Mouse (Mus musculus): ENCODE results near the gene Pam16. TPM values are rescaled to one million over a fixed set of nuclear protein-coding genes. Genes with fewer than 3 reads are reported as not detected.
A peak's percentile ranks its signal among the peaks of the same experiment; 100 is the strongest.
"Not testable (repeated sequence)": the region's sequence is repeated elsewhere in the genome, so short reads cannot be mapped to it uniquely, and the experiment has no call there.

Pam16 gene
- polyA plus RNA-seq, 1 experiment from 2014 or later, result 131 TPM

GRCm38 (mm10) chr16:4593971-4594813 lies 30.6 kb downstream of the Pam16 start, which contains the start of gene Glis2:
TSS of gene Glis2 (plus strand) at chr16:4594713.
- peaks cover 8% of the 10 kb centered on the region for H3K36me3 ChIP-seq
- H3K27ac ChIP-seq, result peak within 1 kb of the TSS; percentile 99
- under 1% methylated on average over 59 of the region's 74 CpGs for WGBS
- H3K4me1 ChIP-seq (replicated peaks), result peaks cover 66% of the 10 kb centered on the region
- peak; percentile 90 for DNase-seq (ENCODE audit: low spot score)
- no peaks in the 10 kb centered on the region for H3K27me3 ChIP-seq (ENCODE audit: insufficient read depth, poor library complexity, severe bottlenecking)
- peaks cover 2% of the 10 kb centered on the region; the same call in 1 of the 2 replicates for H3K9me3 ChIP-seq
- peak within 1 kb of the TSS; percentile 90 for H3K4me3 ChIP-seq

- no peaks in the 10 kb centered on the region for H3K27me3 ChIP-seq (ENCODE audit: insufficient read depth, poor library complexity, severe bottlenecking)
- peaks cover 8% of the 10 kb centered on the region for H3K36me3 ChIP-seq
- peak overlapping the region; percentile 90 for H3K4me3 ChIP-seq
- peak overlapping the region; percentile 99 for H3K27ac ChIP-seq
- H3K4me1 ChIP-seq (replicated peaks), result peaks cover 56% of the 10 kb centered on the region
- DNase-seq (ENCODE audit: low spot score), result peak; percentile 65
- peaks cover 2% of the 10 kb centered on the region; the same call in 1 of the 2 replicates for H3K9me3 ChIP-seq
- 17% methylated on average over 32 of the region's 32 CpGs for WGBS
Observed at GRCm38 (mm10) chr16:4592909-4593875, 31.6 kb downstream of the Pam16 start.

- Histone ChIP-seq H3K4me1 (replicated peaks) (peaks cover 52% of the 10 kb centered on the region), H3K27me3 (ENCODE audit: insufficient read depth, poor library complexity, severe bottlenecking) (no peaks in the 10 kb centered on the region), H3K9me3 (peaks cover 2% of the 10 kb centered on the region; the same call in 1 of the 2 replicates), H3K4me3 (no peak overlapping the region), H3K27ac (no peak overlapping the region), H3K36me3 (peaks cover 8% of the 10 kb centered on the region)
- WGBS, result 96% methylated on average over 9 of the region's 9 CpGs
- no peak for DNase-seq (ENCODE audit: low spot score)
Observed at GRCm38 (mm10) chr16:4590236-4590635, 34.6 kb downstream of the Pam16 start.

GRCm38 (mm10) chr16:4587516-4588210 lies 37.1 kb downstream of the Pam16 start:
- H3K4me3 ChIP-seq, result no peak overlapping the region
- H3K27ac ChIP-seq, result peak overlapping the region; percentile 91
- DNase-seq (ENCODE audit: low spot score), result no peak
- H3K27me3 ChIP-seq (ENCODE audit: insufficient read depth, poor library complexity, severe bottlenecking), result no peaks in the 10 kb centered on the region
- peaks cover 30% of the 10 kb centered on the region for H3K4me1 ChIP-seq (replicated peaks)
- 62% methylated on average over 5 of the region's 5 CpGs for WGBS
- peaks cover 8% of the 10 kb centered on the region for H3K36me3 ChIP-seq
- H3K9me3 ChIP-seq, result peaks cover 2% of the 10 kb centered on the region; the same call in 1 of the 2 replicates

GRCm38 (mm10) chr16:4586531-4587123 lies 38.2 kb downstream of the Pam16 start:
- peaks cover 26% of the 10 kb centered on the region for H3K4me1 ChIP-seq (replicated peaks)

GRCm38 (mm10) chr16:4585642-4586530 lies 38.9 kb downstream of the Pam16 start:
- H3K9me3 ChIP-seq, result peaks cover 2% of the 10 kb centered on the region; the same call in 1 of the 2 replicates
- H3K4me3 ChIP-seq, result peak overlapping the region; percentile 54
- 10% methylated on average over 14 of the region's 14 CpGs for WGBS
- no peaks in the 10 kb centered on the region for H3K27me3 ChIP-seq (ENCODE audit: insufficient read depth, poor library complexity, severe bottlenecking)
- H3K27ac ChIP-seq, result peak overlapping the region; percentile 91
- no peak for DNase-seq (ENCODE audit: low spot score)
- H3K4me1 ChIP-seq (replicated peaks), result peaks cover 26% of the 10 kb centered on the region
- peaks cover 6% of the 10 kb centered on the region for H3K36me3 ChIP-seq

More at GRCm38 (mm10) chr16:4586531-4587123, 38.2 kb downstream of the Pam16 start:
- no peaks in the 10 kb centered on the region for H3K27me3 ChIP-seq (ENCODE audit: insufficient read depth, poor library complexity, severe bottlenecking)
- DNase-seq (ENCODE audit: low spot score), result peak; percentile 98
- peak overlapping the region; percentile 54 for H3K4me3 ChIP-seq
- H3K36me3 ChIP-seq, result peaks cover 8% of the 10 kb centered on the region
- peaks cover 2% of the 10 kb centered on the region; the same call in 1 of the 2 replicates for H3K9me3 ChIP-seq
- under 1% methylated on average over 43 of the region's 43 CpGs for WGBS
- H3K27ac ChIP-seq, result peak overlapping the region; percentile 91

- Histone ChIP-seq H3K4me1 (replicated peaks) (peaks cover 26% of the 10 kb centered on the region), H3K9me3 (no peaks in the 10 kb centered on the region), H3K4me3 (no peak overlapping the region), H3K27ac (no peak overlapping the region), H3K27me3 (ENCODE audit: insufficient read depth, poor library complexity, severe bottlenecking) (no peaks in the 10 kb centered on the region), H3K36me3 (no peaks in the 10 kb centered on the region)
- WGBS, result 76% methylated on average over 5 of the region's 5 CpGs
- DNase-seq (ENCODE audit: low spot score), result no peak
Observed at GRCm38 (mm10) chr16:4584438-4584837, 40.4 kb downstream of the Pam16 start.

- WGBS, result 87% methylated on average over 3 of the region's 3 CpGs
- DNase-seq (ENCODE audit: low spot score), result no peak
- no peaks in the 10 kb centered on the region for H3K9me3 ChIP-seq
- no peaks in the 10 kb centered on the region for H3K27me3 ChIP-seq (ENCODE audit: insufficient read depth, poor library complexity, severe bottlenecking)
- H3K4me3 ChIP-seq, result no peak overlapping the region
- no peaks in the 10 kb centered on the region for H3K36me3 ChIP-seq
- 0 out of 2 replicates have a peak overlapping the region, but pooled peaks have one; percentile 24 for H3K27ac ChIP-seq
- peaks cover 26% of the 10 kb centered on the region for H3K4me1 ChIP-seq (replicated peaks)
Observed at GRCm38 (mm10) chr16:4583807-4584206, 41.0 kb downstream of the Pam16 start.

GRCm38 (mm10) chr16:4581179-4581578 lies 43.6 kb downstream of the Pam16 start:
- 97% methylated on average over 4 of the region's 4 CpGs for WGBS
- H3K9me3 ChIP-seq; H3K27ac ChIP-seq; DNase-seq (ENCODE audit: low spot score); H3K36me3 ChIP-seq; H3K27me3 ChIP-seq (ENCODE audit: insufficient read depth, poor library complexity, severe bottlenecking); H3K4me3 ChIP-seq: not testable (repeated sequence)
- H3K4me1 ChIP-seq (replicated peaks), result peaks cover 12% of the 10 kb centered on the region

GRCm38 (mm10) chr16:4578630-4579029 lies 46.2 kb downstream of the Pam16 start:
- no peak overlapping the region for H3K27ac ChIP-seq
- DNase-seq (ENCODE audit: low spot score), result no peak
- H3K36me3 ChIP-seq, result no peaks in the 10 kb centered on the region
- H3K27me3 ChIP-seq (ENCODE audit: insufficient read depth, poor library complexity, severe bottlenecking), result no peaks in the 10 kb centered on the region
- H3K9me3 ChIP-seq, result no peaks in the 10 kb centered on the region
- H3K4me1 ChIP-seq (replicated peaks), result peaks cover 7% of the 10 kb centered on the region
- no peak overlapping the region for H3K4me3 ChIP-seq
- 79% methylated on average over 7 of the region's 7 CpGs for WGBS

GRCm38 (mm10) chr16:4576873-4577272 lies 47.9 kb downstream of the Pam16 start:
- H3K4me1 ChIP-seq (replicated peaks), result peaks cover 7% of the 10 kb centered on the region
- no peaks in the 10 kb centered on the region for H3K9me3 ChIP-seq
- WGBS, result 60% methylated on average over 2 of the region's 2 CpGs
- H3K36me3 ChIP-seq, result no peaks in the 10 kb centered on the region
- no peak overlapping the region for H3K4me3 ChIP-seq
- no peaks in the 10 kb centered on the region for H3K27me3 ChIP-seq (ENCODE audit: insufficient read depth, poor library complexity, severe bottlenecking)
- no peak overlapping the region for H3K27ac ChIP-seq
- no peak for DNase-seq (ENCODE audit: low spot score)

Measured in hindbrain, embryonic 10.5 days (tissue).